Mouse (Mus musculus) MEL (cell line): Measurements from ENCODE around the gene Sik1. TPM values are rescaled to one million over a fixed set of nuclear protein-coding genes. Genes with fewer than 3 reads are reported as not detected.

Source experiments
- DNase-seq: peaks from one replicate; pipeline ENCODE4 v3.0.0; 2011; ENCODE audit warnings: low read depth, low spot score
- H3K27ac ChIP-seq: 2 replicates; pipeline ENCODE4 v1.5.1; 2012; ENCODE audit warnings: low read depth, mild to moderate bottlenecking, control low read depth, low read length, moderate library complexity; ENCODE audit not compliant: control insufficient read depth
- H3K27me3 ChIP-seq, 2 experiments: fragments of 150-350 bp in 1 of 2; sonication (generic) in 1 of 2; 2 replicates each; pipeline ENCODE4 v1.6.1; 2012; ENCODE audit warnings: low read length in 2 of 2, mild to moderate bottlenecking in 2 of 2, improper control_type of control experiment in 1 of 2, moderate library complexity in 1 of 2; ENCODE audit not compliant: insufficient read depth in 2 of 2, control insufficient read depth in 1 of 2
- H3K36me3 ChIP-seq, 2 experiments: 2 replicates each; pipeline ENCODE4 v1.6.1; 2012 to 2014; ENCODE audit warnings: low read length in 2 of 2, improper control_type of control experiment in 1 of 2, inconsistent platforms in 1 of 2, mild to moderate bottlenecking in 1 of 2; ENCODE audit not compliant: insufficient read depth in 2 of 2, control insufficient read depth in 1 of 2
- H3K4me1 ChIP-seq, 2 experiments: fragments of 150-350 bp in 1 of 2; sonication (generic) in 1 of 2; 2 replicates each; pipeline ENCODE4 v1.6.1; 2012; ENCODE audit warnings: low read length in 2 of 2, improper control_type of control experiment in 1 of 2, mild to moderate bottlenecking in 1 of 2; ENCODE audit not compliant: insufficient read depth in 2 of 2, control insufficient read depth in 1 of 2
- H3K4me3 ChIP-seq, 2 experiments: fragments of 150-350 bp in 1 of 2; sonication (generic) in 1 of 2; 2 replicates each; pipeline ENCODE4 v1.5.1; 2012; ENCODE audit warnings: low read depth in 2 of 2, low read length in 2 of 2, mild to moderate bottlenecking in 2 of 2, moderate library complexity in 2 of 2, control low read depth in 1 of 2, improper control_type of control experiment in 1 of 2; ENCODE audit not compliant: control insufficient read depth in 1 of 2, insufficient read depth in 1 of 2
- H3K79me2 ChIP-seq: 2 replicates; pipeline ENCODE4 v1.6.1; 2012; ENCODE audit warnings: mild to moderate bottlenecking, low read length, moderate library complexity; ENCODE audit not compliant: control insufficient read depth, poor library complexity, insufficient read depth
- H3K9ac ChIP-seq: 2 replicates; pipeline ENCODE4 v1.6.1; 2012; ENCODE audit warnings: low read depth, mild to moderate bottlenecking, control low read depth, low read length, moderate library complexity; ENCODE audit not compliant: control insufficient read depth, poor library complexity, severe bottlenecking
- H3K9me3 ChIP-seq: fragments of 150-350 bp; sonication (generic); replicated peaks from 2 replicates; pipeline ENCODE4 v1.6.1; 2012; ENCODE audit warnings: mild to moderate bottlenecking, low read length, improper control_type of control experiment, moderate library complexity; ENCODE audit not compliant: insufficient read depth
- BHLHE40 ChIP-seq: IDR thresholded peaks from 2 replicates; pipeline ENCODE4 v1.6.1; 2012; ENCODE audit warnings: low read depth, mild to moderate bottlenecking, inconsistent platforms, low read length, improper control_type of control experiment, borderline replicate concordance
- CHD1 ChIP-seq: IDR thresholded peaks from 2 replicates; pipeline ENCODE4 v1.6.1; 2012; ENCODE audit warnings: low read depth, mild to moderate bottlenecking, inconsistent platforms, low read length, improper control_type of control experiment
- CTCF ChIP-seq, 3 experiments: IDR thresholded peaks in 2 of 3; conservative IDR thresholded peaks in 1 of 3; 2 replicates each; pipeline ENCODE4 v1.5.1; 2011 to 2012; ENCODE audit warnings: low read length in 3 of 3, low read depth in 2 of 3, mild to moderate bottlenecking in 2 of 3, improper control_type of control experiment in 1 of 3, inconsistent platforms in 1 of 3, mixed read lengths in 1 of 3, moderate library complexity in 1 of 3; ENCODE audit not compliant: control insufficient read depth in 1 of 3, insufficient read depth in 1 of 3, poor library complexity in 1 of 3, severe bottlenecking in 1 of 3
- E2F4 ChIP-seq: IDR thresholded peaks from 2 replicates; pipeline ENCODE4 v1.6.1; 2011; ENCODE audit warnings: low read depth, low read length, improper control_type of control experiment, borderline replicate concordance
- ELF1 ChIP-seq: IDR thresholded peaks from 2 replicates; pipeline ENCODE4 v1.6.1; 2014; ENCODE audit warnings: low read depth, mild to moderate bottlenecking, inconsistent platforms, low read length, improper control_type of control experiment, moderate library complexity
- EP300 ChIP-seq, 2 experiments: IDR thresholded peaks; 2 replicates each; pipeline ENCODE4 v1.6.1; 2011; ENCODE audit warnings: improper control_type of control experiment in 2 of 2, low read length in 2 of 2, low read depth in 1 of 2, mild to moderate bottlenecking in 1 of 2
- ETS1 ChIP-seq: IDR thresholded peaks from 2 replicates; pipeline ENCODE4 v1.6.1; 2012; ENCODE audit warnings: low read depth, mild to moderate bottlenecking, inconsistent platforms, low read length, improper control_type of control experiment, moderate library complexity
- GABPA ChIP-seq: IDR thresholded peaks from 2 replicates; pipeline ENCODE4 v1.6.1; 2012; ENCODE audit warnings: low read depth, mild to moderate bottlenecking, inconsistent platforms, low read length, improper control_type of control experiment, moderate library complexity
- GATA1 ChIP-seq: IDR thresholded peaks from 2 replicates; pipeline ENCODE4 v1.6.1; 2011; ENCODE audit warnings: low read depth, low read length, improper control_type of control experiment
- MAFK ChIP-seq: IDR thresholded peaks from 2 replicates; pipeline ENCODE4 v1.6.1; 2011; ENCODE audit warnings: low read depth, mild to moderate bottlenecking, low read length, improper control_type of control experiment, borderline replicate concordance
- MAX ChIP-seq: IDR thresholded peaks from 2 replicates; pipeline ENCODE4 v1.6.1; 2011; ENCODE audit warnings: low read length, improper control_type of control experiment
- MXI1 ChIP-seq: IDR thresholded peaks from 2 replicates; pipeline ENCODE4 v1.6.1; 2011; ENCODE audit warnings: mild to moderate bottlenecking, low read depth, low read length, improper control_type of control experiment
- MYC ChIP-seq: IDR thresholded peaks from 2 replicates; pipeline ENCODE4 v1.6.1; 2011; ENCODE audit warnings: low read depth, mild to moderate bottlenecking, low read length, improper control_type of control experiment, moderate library complexity
- NRF1 ChIP-seq: IDR thresholded peaks from 2 replicates; pipeline ENCODE4 v1.6.1; 2014; ENCODE audit warnings: low read depth, mild to moderate bottlenecking, inconsistent platforms, low read length, improper control_type of control experiment, moderate library complexity; ENCODE audit not compliant: poor library complexity, insufficient read depth, severe bottlenecking
- POLR2AphosphoS2 ChIP-seq: IDR thresholded peaks from 2 replicates; pipeline ENCODE4 v1.6.1; 2011; ENCODE audit warnings: low read length, improper control_type of control experiment
- POLR2AphosphoS5 ChIP-seq: IDR thresholded peaks from 2 replicates; pipeline ENCODE4 v1.6.1; 2012; ENCODE audit warnings: low read depth, borderline replicate concordance, mild to moderate bottlenecking, inconsistent platforms, low read length, moderate library complexity, mixed read lengths
- SIN3A ChIP-seq: IDR thresholded peaks from 2 replicates; pipeline ENCODE4 v1.6.1; 2012; ENCODE audit warnings: low read length, improper control_type of control experiment, inconsistent platforms
- SMC3 ChIP-seq: IDR thresholded peaks from 2 replicates; pipeline ENCODE4 v1.6.1; 2011; ENCODE audit warnings: low read depth, low read length, improper control_type of control experiment
- TBP ChIP-seq: IDR thresholded peaks from 2 replicates; pipeline ENCODE4 v1.8.0; 2011; ENCODE audit warnings: low read depth, low read length, improper control_type of control experiment
- TCF12 ChIP-seq: IDR thresholded peaks from 2 replicates; pipeline ENCODE4 v1.6.1; 2014; ENCODE audit warnings: low read depth, mild to moderate bottlenecking, inconsistent platforms, low read length, improper control_type of control experiment, moderate library complexity
- UBTF ChIP-seq: IDR thresholded peaks from 2 replicates; pipeline ENCODE4 v1.6.1; 2012; ENCODE audit warnings: low read depth, mild to moderate bottlenecking, inconsistent platforms, low read length, improper control_type of control experiment, moderate library complexity, borderline replicate concordance; ENCODE audit not compliant: insufficient read depth
- USF1 ChIP-seq: IDR thresholded peaks from 2 replicates; pipeline ENCODE4 v1.6.1; 2014; ENCODE audit warnings: low read depth, mild to moderate bottlenecking, inconsistent platforms, low read length, improper control_type of control experiment, moderate library complexity
- USF2 ChIP-seq, 2 experiments: IDR thresholded peaks; 2 replicates each; pipeline ENCODE4 v1.6.1; 2011 to 2012; ENCODE audit warnings: improper control_type of control experiment in 2 of 2, low read length in 2 of 2, borderline replicate concordance in 1 of 2, inconsistent platforms in 1 of 2, low read depth in 1 of 2, mild to moderate bottlenecking in 1 of 2; ENCODE audit not compliant: insufficient read depth in 1 of 2
- ZC3H11A ChIP-seq: IDR thresholded peaks from 2 replicates; pipeline ENCODE4 v1.6.1; 2012; ENCODE audit warnings: low read depth, mild to moderate bottlenecking, inconsistent platforms, low read length, improper control_type of control experiment
- polyA plus RNA-seq, 2 experiments: library from polyadenylated mRNA; stranded (reverse) in 1 of 2; unstranded in 1 of 2; fragments of >175 nt in 1 of 2; fragments of >200 nt in 1 of 2; gene quantifications; 2 replicates each; pipeline versions ENCODE4 v1.2.1 to v1.2.4; 2012; ENCODE audit warnings: low replicate concordance in 2 of 2, low read depth in 1 of 2; ENCODE audit not compliant: insufficient read length in 2 of 2, insufficient read depth in 1 of 2, missing spikeins in 1 of 2
- total RNA-seq: library from RNA; depleted of rRNA; stranded (reverse); fragments of 300-350 nt; gene quantifications from 2 replicates; pipeline ENCODE4 v1.2.3, GENCODE M21; 2012

Sik1 gene
- total and polyA plus RNA-seq, 3 experiments = 5.5 to 10.4 TPM; not detected in 1

- peaks cover 0 to 5% of the 10 kb centered on the region in 2 experiments; a peak in 1 of 4 replicates for H3K36me3 ChIP-seq
- no peaks in the 10 kb centered on the region for H3K79me2 ChIP-seq
- no peak overlapping the region for H3K9ac ChIP-seq
- no peak for DNase-seq
- no peaks in the 10 kb centered on the region for H3K27me3 ChIP-seq
- H3K27ac ChIP-seq = no peak overlapping the region
- no peak overlapping the region for H3K4me3 ChIP-seq
- no peak for TF ChIP-seq MYC
- TF ChIP-seq ZC3H11A = no peak
- no peak for TF ChIP-seq MAFK
- no peak for TF ChIP-seq ETS1
- TF ChIP-seq POLR2AphosphoS2 = no peak
- TF ChIP-seq CTCF (IDR thresholded peaks at IDR 0.05 in 2 of 3, conservative IDR thresholded peaks at IDR 0.05 in 1 of 3; ENCODE audit: control insufficient read depth in 1 of 3, insufficient read depth in 1 of 3, low read depth in 2 of 3, low read length in 3 of 3, poor library complexity in 1 of 3, severe bottlenecking in 1 of 3) = no peak
- TF ChIP-seq EP300 (IDR thresholded peaks at IDR 0.05; ENCODE audit: low read depth in 1 of 2, low read length in 2 of 2) = no peak
- TF ChIP-seq ELF1 = no peak
- no peak for TF ChIP-seq MXI1
- TF ChIP-seq SMC3 = no peak
- no peak for TF ChIP-seq E2F4
- no peak for TF ChIP-seq GABPA
- H3K9me3 ChIP-seq = no peaks in the 10 kb centered on the region
- H3K4me1 ChIP-seq = peaks cover 0 to 6% of the 10 kb centered on the region in 2 experiments; a peak in 1 of 4 replicates
Observed at GRCm38 (mm10) chr17:31901461-31902204, 46.0 kb upstream of the Sik1 start.

- DNase-seq = no peak
- H3K9ac ChIP-seq = no peak overlapping the region
- TF ChIP-seq BHLHE40 (no peak), E2F4 (no peak), TCF12 (no peak), ELF1 (no peak), MAX (no peak), MAFK (no peak), NRF1 (no peak), POLR2AphosphoS5 (no peak), TBP (no peak), GATA1 (no peak), USF2 (IDR thresholded peaks at IDR 0.05; ENCODE audit: borderline replicate concordance in 1 of 2, insufficient read depth in 1 of 2, low read depth in 1 of 2, low read length in 2 of 2) (no peak), CHD1 (no peak), UBTF (no peak), USF1 (no peak), SIN3A (no peak)
Observed at GRCm38 (mm10) chr17:31898941-31899340, 43.3 kb upstream of the Sik1 start.

More at GRCm38 (mm10) chr17:31898941-31899340, 43.3 kb upstream of the Sik1 start:
- Histone ChIP-seq H3K4me1 (peaks cover 0 to 6% of the 10 kb centered on the region in 2 experiments; a peak in 1 of 4 replicates), H3K36me3 (peaks cover 0 to 5% of the 10 kb centered on the region in 2 experiments; a peak in 1 of 4 replicates), H3K79me2 (no peaks in the 10 kb centered on the region), H3K27me3 (no peaks in the 10 kb centered on the region), H3K27ac (no peak overlapping the region), H3K9me3 (no peaks in the 10 kb centered on the region), H3K4me3 (no peak overlapping the region)
